Mouse (Mus musculus): ENCODE measurements around the gene Mfsd5.
A peak's percentile ranks its signal among the peaks of the same experiment; 100 is the strongest.

The Mfsd5 gene

DNA sequence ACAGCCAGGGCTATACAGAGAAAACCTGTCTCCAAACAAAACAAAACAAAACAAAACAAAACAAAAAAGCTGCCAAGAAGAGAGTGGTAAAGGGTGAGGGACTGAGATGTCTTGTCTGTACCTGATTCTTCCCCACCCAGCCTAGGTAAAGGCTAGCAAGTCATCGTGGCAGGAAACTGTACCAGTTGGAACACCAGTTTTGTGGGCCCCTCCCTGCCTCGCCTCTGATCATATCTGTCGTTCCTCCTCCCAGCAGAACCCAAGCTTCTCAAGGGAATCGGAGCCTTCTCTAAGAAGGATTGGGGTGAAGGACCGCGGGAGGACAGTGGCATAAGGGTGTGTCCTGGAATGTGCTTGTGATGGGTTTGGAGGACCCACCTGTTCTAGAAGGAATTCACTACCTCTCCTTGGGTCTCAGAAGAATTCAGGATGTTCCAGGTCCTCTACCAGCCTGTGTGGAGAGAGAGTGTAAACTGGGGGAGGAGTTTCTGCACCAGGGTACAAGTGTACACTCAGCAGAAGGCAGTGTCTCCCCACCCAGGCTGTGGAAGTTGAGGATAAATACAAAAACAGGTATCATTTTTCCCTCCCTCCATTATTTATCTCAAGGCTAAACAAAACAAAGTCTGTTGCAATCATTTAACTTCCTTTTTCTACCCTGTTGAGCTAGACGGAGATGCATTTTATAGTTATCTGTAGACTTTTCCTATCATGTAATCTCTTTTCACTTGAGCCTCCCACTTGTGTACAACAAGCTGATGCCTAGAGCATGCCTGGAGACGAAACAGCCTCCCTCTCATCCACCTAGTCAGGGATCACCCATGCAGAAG is 3.4 kb downstream of the Mfsd5 start:
- no peak for DNase-seq (ENCODE audit: low spot score)

DNA sequence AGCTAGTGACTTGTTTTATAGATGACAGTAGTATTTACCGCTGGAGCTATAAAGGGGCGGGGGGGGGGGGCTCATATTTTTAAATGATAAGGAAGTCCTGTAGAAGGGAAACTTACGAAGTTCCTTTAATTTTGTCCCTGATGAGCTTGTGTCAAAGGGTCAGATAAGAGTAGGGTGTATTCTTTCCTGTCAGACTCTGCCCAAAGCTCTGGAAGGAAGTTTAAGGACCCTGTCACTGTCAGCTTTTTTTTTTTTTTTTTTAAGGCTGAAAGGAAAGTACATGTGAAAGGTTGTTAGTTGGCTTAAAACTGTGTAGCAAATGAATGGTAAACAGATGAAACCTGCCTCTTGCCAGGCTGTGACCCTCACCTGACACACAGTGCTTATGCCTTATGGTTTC is 4.4 kb downstream of the Mfsd5 start:
- DNase-seq (ENCODE audit: low spot score) = no peak

DNA sequence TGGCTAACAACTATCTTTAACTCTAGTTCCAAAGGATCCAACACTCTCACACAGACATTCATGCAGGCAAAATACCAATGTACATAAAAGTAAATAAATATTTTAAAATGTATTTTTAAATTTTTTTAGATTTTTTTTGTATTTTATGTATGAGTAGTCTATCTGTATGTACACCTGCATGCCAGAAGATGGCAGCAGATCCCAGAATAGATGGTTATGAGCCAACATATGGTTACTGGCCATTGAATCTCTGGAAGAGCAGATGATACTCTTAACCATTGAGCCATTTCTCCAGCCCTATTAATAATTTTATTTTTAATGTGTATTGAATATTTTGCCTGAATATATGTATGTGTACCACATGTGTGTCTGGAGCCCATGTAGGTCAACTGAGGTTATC is 8.1 kb downstream of the Mfsd5 start:
- no peak for DNase-seq (ENCODE audit: low spot score)

DNA sequence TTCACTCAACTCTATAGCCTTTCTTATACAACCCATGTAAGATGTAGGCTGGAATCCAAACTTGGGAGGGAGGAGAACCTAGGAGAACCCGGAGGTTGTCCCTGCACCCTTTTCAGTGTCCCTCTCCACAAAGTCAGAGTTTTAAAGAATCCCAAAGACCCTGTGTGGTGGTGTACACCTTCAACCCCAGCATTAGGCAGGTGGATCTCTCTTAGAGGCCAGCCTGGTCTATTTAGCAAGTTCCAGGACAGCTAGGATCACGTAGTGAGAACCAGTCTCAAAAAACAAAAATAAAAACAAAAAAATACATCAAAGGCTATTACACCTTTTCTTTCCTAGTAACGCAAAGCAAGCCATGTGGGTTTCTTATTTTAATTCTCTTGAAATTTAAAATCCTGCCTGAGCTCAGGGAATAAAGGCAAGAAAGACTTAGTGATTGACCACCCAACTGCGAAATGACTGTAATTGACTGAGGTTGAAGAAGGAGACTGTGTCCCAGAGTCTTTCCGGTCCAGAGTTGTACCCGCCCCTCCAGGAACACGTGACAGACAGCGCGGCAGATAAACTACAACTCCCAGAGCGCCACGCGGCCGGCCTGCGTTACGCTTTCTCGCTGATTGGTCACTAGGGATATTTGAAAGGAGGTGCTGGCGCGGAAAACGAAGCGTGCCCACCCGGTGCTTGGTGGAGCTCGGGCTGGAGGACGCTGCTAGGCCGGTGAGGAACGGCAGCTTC is 16.5 kb downstream of the Mfsd5 start, which contains the start of gene Espl1:
Espl1 (plus strand) TSS at position 634 of the 735 bp plus-strand sequence.
- peak; percentile 85 for DNase-seq (ENCODE audit: low spot score)

DNA sequence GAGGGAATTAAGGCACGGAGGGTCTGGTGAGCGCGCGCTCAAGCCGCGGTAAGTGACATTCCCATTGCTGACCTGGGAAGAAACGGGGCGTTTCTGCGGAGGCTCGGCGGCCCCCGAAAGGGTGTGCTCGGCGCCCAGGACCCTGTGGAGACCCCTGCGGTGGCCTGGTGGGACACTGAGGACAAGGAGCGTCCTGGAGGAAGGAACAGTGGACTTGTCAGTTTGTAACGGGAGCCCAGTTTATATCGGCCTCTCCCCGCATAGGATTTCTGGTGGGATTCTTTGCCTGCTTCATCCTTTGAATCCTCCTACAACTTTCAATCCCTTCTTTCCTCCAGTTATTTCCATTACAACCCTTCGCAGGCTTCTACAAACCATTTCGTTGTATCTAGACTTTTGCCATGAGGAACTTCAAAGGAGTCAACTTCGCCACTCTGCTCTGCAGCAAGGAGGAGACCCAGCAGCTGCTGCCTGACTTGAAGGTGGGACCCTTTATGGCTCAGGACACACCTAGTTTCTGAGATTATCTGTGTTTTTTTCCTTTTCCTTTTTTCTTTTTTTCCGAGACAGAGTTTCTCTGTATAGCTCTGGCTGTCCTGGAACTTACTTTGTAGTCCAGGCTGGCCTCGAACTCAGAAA is 17.2 kb downstream of the Mfsd5 start:
- no peak for DNase-seq (ENCODE audit: low spot score)

DNA sequence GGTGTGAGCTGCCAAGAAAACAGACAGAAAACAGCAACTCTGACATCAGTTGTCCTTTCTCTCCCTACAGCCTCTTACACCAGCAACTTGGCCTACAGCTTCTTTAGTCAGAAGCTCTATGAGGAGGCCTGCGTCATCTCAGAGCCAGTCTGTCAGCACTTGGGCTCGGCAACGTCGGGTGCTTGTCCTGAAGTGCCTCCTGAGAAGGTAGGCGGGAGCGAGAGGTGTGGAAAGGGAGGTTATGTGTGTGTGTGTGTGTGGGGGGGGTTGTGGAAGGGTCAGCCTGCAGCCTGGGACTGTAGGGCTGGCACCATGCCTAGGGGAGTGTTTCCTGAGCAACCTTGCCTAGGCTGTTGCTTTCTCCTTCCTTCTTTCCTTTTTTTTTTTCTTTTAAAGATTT is 23.3 kb downstream of the Mfsd5 start:
- DNase-seq (ENCODE audit: low spot score) = no peak

DNA sequence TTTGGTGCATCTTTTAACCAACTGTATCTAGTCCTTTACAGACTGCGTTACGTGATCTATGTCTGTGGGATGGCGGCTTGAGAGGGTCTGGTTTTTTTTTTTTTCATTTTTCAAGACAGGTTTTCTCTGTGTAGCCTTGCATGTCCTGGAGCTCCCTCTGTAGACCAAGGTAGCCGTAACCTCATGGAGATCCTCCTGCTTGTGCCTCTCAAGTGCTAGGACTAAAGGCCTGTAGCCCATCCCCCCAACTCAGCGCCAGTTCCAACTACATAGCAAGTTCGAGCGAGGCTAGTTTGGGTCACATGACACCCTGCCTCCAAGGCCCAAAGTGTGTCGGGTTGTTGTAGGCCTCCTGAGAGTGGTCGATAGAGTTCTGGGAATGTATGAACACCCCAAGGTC is 29.5 kb downstream of the Mfsd5 start:
- DNase-seq (ENCODE audit: low spot score) = no peak

DNA sequence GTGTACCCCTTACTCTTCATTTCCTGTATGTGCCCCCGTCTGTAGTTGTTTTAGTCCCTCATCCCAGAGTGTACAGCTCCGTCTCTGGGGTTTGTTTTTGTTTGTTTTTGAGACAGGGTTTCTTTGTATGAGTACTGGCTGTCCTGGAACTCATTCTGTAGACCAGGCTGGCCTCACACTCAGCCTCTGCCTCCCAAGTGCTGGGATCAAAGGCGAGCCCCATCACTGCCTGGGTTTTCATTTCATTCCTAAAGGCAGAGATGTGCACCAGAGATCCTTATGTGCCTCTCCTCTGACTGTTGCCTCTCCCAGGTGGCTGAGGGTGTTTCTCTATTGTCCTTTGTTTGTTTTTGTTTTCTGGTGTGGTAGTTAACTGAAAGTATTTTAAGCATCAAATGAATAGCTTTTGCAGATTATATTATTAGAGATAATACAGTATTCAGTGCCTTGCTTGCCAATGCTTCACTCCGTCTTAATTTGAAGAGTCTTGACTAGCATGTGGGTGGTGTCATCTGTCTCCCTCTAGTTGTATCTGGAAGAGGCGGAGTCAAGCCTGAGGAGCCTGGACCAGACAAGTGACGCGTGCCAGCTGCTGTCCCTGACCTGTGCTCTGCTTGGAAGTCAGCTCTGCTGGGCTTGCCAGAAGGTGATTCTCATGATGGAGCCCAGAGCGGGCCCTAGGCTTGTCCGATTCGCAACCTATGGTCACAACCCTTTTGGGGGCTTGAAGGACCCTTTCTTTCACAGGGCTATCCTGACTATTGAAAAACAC is 31.0 kb downstream of the Mfsd5 start:
- DNase-seq (ENCODE audit: low spot score) = no peak

DNA sequence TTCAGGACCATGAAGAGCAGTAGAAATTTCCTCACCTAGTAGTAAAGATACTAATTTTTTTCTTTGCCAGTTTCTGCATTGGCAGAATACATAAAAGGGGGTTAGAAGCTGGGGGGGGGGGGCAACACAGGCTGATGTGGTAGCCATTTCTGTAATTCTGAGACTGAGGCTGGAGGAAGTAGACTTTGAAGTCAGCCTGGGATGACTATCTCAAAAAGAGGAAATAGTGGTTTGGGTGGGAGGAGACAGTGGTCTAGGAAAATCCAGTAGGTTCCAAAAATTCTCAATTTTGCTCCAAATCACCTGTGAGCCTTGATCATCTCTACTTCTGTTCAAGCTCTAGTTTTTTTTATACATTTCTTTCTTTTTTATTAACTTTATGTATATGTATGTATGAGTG is 32.2 kb downstream of the Mfsd5 start:
- DNase-seq (ENCODE audit: low spot score) = no peak

DNA sequence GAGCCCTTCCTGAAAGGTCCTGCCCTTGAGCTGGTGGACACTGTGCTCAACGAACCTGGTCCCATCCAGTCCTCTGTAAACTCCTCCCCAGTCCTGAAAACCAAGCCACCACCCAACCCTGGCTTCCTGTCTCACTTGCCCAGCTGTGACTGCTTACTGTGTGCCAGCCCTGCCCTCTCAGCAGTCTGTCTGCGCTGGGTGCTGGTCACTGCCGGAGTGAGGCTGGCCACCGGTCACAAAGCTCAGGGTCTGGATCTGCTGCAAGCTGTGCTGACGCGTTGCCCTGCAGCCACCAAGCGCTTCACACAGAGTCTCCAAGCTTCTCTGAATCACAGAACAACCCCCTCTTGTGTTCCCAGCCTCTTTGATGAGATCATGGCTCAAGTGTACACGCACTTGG is 36.0 kb downstream of the Mfsd5 start:
- no peak for DNase-seq (ENCODE audit: low spot score)

DNA sequence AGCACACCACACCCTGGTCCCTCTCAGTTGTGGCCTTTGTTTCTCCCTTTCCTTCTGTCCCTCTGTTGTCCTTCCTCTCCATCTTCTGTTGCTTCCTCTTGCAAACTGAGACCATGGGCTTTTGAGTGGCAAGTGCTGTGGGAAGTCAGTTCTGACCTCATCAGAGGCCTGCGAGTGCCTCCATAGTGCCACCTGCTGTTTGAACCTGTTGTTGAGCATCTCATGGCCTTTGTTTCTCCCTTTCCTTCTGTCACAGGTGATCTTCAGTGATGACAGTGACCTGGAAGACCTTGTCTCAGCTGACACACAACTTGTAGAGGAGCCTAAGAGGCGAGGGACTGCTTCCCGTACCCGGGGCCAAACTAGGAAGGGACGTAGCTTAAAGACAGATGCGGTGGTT is 37.0 kb downstream of the Mfsd5 start:
- DNase-seq (ENCODE audit: low spot score) = no peak

DNA sequence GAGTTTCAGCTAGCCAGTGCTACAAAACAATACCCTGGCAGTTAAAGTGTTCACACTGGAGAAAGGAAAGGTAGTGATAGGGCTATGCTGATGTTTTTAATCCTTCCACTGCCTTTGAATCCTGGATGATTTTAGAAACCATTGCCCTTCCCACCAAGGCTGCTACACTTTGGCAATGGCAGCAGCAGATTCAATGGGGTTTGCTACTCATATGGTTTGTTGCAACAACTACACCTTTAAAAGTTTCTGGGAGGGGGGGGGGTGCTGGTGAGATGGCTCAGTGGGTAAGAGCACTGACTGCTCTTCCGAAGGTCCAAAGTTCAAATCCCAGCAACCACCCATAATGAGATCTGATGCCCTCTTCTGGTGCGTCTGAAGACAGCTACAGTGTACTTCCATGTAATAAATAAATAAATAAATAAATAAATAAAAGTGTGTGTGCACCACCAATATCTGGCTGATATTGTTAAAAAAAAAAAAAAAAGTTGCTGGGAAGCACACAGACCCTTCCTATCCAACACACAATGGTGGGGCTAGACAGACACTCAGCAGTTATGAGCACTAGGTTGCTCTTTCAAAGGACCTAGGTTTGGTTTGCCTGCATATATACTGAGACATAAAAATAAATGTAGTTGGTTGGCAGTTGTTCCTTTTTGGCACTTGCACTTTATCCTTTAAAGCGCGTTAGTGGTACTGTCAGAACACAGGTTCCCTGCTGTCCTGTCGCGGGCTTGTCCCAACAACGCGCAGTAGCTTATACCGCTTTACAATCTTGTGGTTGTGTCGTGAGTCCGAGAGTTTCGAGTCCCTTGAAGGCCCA is 45.6 kb downstream of the Mfsd5 start:
- DNase-seq (ENCODE audit: low spot score) = no peak

DNA sequence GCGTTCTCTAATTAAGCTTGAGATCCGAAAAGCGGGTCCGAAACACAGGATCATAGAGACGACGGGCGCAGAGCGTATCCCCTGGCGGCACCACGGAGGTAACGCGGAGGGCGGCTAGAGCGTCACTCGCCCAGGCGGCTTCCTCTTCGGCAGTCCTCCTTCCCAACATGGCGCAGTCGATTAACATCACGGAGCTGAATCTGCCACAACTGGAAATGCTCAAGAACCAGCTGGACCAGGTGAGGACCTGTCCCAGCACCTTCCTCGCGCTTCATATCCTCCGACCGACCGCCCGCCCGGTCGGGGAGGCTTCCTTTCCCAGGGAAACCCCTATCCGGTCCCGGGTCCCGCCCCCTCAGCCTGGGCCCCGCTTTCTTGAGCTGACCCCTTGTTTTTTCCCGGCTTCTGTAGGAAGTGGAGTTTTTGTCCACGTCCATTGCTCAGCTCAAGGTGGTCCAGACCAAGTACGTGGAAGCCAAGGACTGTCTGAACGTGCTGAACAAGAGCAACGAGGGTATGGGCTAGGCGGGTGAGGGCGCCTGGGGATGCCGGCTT is 46.8 kb downstream of the Mfsd5 start, which contains the start of gene Pfdn5:
Pfdn5 (plus strand) TSS at position 95 of the 555 bp plus-strand sequence.
- DNase-seq (ENCODE audit: low spot score) = peak; percentile 68

DNA sequence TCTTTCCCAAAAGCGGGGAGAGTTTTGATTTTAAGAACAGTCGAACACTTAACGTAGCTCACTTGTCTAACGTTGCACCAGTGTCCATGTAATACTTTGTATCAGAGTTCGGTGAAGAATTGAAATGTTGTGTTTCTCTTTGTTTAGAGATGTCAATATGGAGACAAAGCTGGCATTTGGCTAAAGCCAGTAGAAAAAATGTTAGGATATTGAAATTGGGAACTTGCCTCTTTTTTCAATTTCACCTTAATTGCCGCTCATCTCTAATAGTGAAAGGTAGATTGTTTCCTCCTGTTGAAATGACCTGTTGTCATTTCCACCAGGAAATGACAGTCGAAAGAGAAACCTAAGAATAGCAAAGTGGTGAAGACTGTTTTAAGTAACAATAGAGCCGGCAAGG is 47.6 kb downstream of the Mfsd5 start:
- DNase-seq (ENCODE audit: low spot score) = no peak

All from left cerebral cortex, adult 11 months (tissue).